Mouse (Mus musculus) heart, postnatal 0 days (tissue): ENCODE results near the gene BC035044. TPM values are rescaled to one million over a fixed set of nuclear protein-coding genes. Genes with fewer than 3 reads are reported as not detected.

ENCODE experiments used
- ATAC-seq: fragments of 200-750 bp; cut with Nextera tagmentation; 2 replicates; pipeline ENCODE4 v1.8.0; 2017; ENCODE audit warnings: low read depth, moderate number of reproducible peaks, moderate library complexity; ENCODE audit not compliant: insufficient read depth
- DNase-seq: peaks from one replicate; pipeline ENCODE4 v3.0.0-alpha.2; 2016; ENCODE audit warnings: low spot score
- H3K27ac ChIP-seq: fragments of 300-500 bp; sonication (generic); 2 replicates; pipeline ENCODE4 v1.5.1; 2014; ENCODE audit warnings: low read depth, mild to moderate bottlenecking
- H3K27me3 ChIP-seq: fragments of 300-500 bp; sonication (generic); 2 replicates; pipeline ENCODE4 v1.6.1; 2014; ENCODE audit warnings: low read length, mixed read lengths; ENCODE audit not compliant: control insufficient read depth, insufficient read depth
- H3K36me3 ChIP-seq: fragments of 300-500 bp; sonication (generic); replicated peaks from 2 replicates; pipeline ENCODE4 v1.6.1; 2014; ENCODE audit warnings: low read length, mixed read lengths; ENCODE audit not compliant: control insufficient read depth, insufficient read depth
- H3K4me1 ChIP-seq: fragments of 300-500 bp; sonication (generic); 2 replicates; pipeline ENCODE4 v1.6.1; 2014; ENCODE audit warnings: antibody characterized with exemption; ENCODE audit not compliant: control insufficient read depth, insufficient read depth
- H3K4me2 ChIP-seq: fragments of 300-500 bp; sonication (generic); 2 replicates; pipeline ENCODE4 v1.6.1; 2014; ENCODE audit warnings: low read depth, mild to moderate bottlenecking, low read length, moderate library complexity
- H3K4me3 ChIP-seq: fragments of 300-500 bp; sonication (generic); 2 replicates; pipeline ENCODE4 v1.5.1; 2014; ENCODE audit warnings: low read depth, low read length
- H3K9ac ChIP-seq: fragments of 300-500 bp; sonication (generic); replicated peaks from 2 replicates; pipeline ENCODE4 v1.6.1; 2014; ENCODE audit warnings: low read depth, low read length, mixed read lengths
- H3K9me3 ChIP-seq: fragments of 300-500 bp; sonication (generic); replicated peaks from 2 replicates; pipeline ENCODE4 v1.6.1; 2016; ENCODE audit warnings: low read length; ENCODE audit not compliant: control insufficient read depth
- CTCF ChIP-seq: IDR thresholded peaks from 2 replicates; pipeline ENCODE4 v1.5.1; 2016; ENCODE audit warnings: antibody characterized with exemption, control low read depth, low read depth
- EP300 ChIP-seq: IDR thresholded peaks from 2 replicates; pipeline ENCODE4 v1.6.1; 2016; ENCODE audit warnings: antibody characterized with exemption, low read depth
- WGBS: fragments of 180-500 bp; shearing (Covaris S2); extraction: QIAGEN DNeasy Blood & Tissue Kit; methylation state at CpG from one replicate; pipeline ENCODE4 v1.1.7; 2014; 5-methylcytosine and 5-hydroxymethylcytosine counted together
- polyA plus RNA-seq: library from polyadenylated mRNA; unstranded; fragments of >200 nt; fragmentation: Nextera tagmentation; extraction: Ambion mirVana; gene quantifications from 2 replicates; pipeline ENCODE4 v1.2.1, GENCODE M21; 2015
- total RNA-seq: library from RNA; depleted of rRNA; stranded (reverse); fragments of >200 nt; gene quantifications from 2 replicates; pipeline ENCODE4 v1.2.3, GENCODE M21; 2014; ENCODE audit warnings: low replicate concordance

Gene BC035044
- total and polyA plus RNA-seq, 2 experiments from 2014 or later: not detected

DNA sequence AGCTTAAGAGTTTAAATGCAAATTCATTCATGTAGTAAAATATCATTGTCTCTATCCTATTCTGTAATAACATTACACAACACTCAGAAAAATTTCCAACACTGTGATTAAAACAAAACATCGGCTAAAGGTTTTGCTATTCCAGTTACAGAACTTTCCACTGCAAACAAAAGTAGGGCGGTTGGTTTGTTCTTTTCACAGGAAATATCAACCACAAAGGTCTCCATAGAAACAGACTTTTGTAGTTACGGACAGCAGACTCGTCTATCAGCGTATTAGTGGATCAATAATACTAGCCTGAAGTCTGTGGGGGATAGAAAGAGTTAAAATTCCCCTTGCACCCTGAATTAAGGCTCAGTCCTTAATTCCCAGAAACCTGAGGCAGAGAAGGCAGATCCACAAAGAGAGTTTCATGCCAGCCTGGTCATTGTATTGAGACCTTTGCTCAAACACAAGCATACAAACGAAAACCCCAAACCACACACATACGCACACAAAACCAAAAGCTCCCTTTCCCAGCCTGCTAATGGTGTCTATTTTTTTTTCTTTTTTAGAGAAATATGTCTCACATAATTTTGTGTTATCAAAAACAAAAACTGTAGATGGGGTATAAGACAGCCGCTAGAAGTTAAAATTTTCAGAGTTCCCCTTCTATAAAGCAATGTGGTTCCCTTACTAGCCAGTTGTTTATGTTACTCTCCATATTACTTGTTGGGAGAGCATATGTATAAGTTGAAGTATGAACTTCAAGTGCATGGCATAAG, 54.6 kb downstream of the BC035044 start:
- Histone ChIP-seq H3K4me1 (no peaks in the 10 kb centered on the region), H3K27ac (no peak overlapping the region), H3K9me3 (no peaks in the 10 kb centered on the region), H3K27me3 (no peaks in the 10 kb centered on the region), H3K9ac (no peak overlapping the region), H3K36me3 (no peaks in the 10 kb centered on the region), H3K4me3 (no peak overlapping the region), H3K4me2 (no peak overlapping the region)
- DNase-seq: no peak
- no peak for ATAC-seq
- 77% methylated on average over 8 of the region's 8 CpGs for WGBS
- TF ChIP-seq EP300 (no peak), CTCF (no peak)

DNA sequence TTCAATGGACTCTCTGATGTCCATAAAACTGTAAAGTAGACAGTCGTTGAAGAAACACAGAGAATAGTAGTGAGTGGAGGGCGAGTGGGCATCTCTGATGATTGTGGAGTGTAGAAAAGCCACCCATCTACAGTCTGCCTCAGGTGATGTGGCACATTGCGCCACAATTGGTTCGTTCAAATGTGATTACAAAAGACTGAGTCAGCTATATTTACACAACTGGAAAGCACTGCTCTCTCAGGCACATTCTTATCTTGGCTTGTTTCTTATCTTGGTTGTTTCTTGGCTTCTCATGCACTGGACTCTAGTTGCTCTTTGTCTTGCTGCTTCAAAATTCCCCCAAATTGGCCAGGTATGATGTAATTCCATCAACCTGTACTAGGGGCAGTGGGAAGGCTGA, 55.4 kb downstream of the BC035044 start:
- Histone ChIP-seq H3K36me3 (no peaks in the 10 kb centered on the region), H3K4me2 (no peak overlapping the region), H3K27me3 (no peaks in the 10 kb centered on the region), H3K9ac (no peak overlapping the region), H3K9me3 (no peaks in the 10 kb centered on the region), H3K4me3 (no peak overlapping the region), H3K27ac (no peak overlapping the region), H3K4me1 (no peaks in the 10 kb centered on the region)
- DNase-seq (no peak), ATAC-seq (no peak)
- 64% methylated on average over 4 of the region's 4 CpGs for WGBS
- no peak for TF ChIP-seq EP300
- TF ChIP-seq CTCF: no peak

DNA sequence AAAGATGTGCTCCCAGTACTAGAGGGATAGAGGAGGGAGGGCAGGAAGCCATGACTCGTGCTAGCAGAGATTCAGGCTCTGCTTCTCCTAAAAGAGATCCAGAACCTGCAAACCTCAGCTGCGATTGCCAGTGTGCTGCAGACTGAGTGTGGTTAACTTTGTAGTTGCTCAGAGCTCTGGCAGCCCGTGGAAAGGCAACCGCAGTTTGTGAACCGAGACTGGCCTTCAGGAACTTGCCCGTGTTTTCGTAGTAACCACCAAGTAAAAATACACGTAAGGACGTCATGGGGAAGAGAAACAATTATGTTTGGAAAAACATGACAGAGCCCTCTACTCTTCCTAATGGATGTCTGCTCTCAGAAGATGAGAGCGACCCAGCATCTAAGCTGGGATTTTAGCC, 57.9 kb downstream of the BC035044 start:
- Histone ChIP-seq H3K9ac (no peak overlapping the region), H3K4me1 (no peaks in the 10 kb centered on the region), H3K27ac (no peak overlapping the region), H3K4me3 (no peak overlapping the region), H3K9me3 (no peaks in the 10 kb centered on the region), H3K4me2 (no peak overlapping the region), H3K36me3 (no peaks in the 10 kb centered on the region), H3K27me3 (no peaks in the 10 kb centered on the region)
- ATAC-seq (no peak), DNase-seq (no peak)
- WGBS: 68% methylated on average over 10 of the region's 10 CpGs
- TF ChIP-seq EP300 (no peak), CTCF (no peak)

DNA sequence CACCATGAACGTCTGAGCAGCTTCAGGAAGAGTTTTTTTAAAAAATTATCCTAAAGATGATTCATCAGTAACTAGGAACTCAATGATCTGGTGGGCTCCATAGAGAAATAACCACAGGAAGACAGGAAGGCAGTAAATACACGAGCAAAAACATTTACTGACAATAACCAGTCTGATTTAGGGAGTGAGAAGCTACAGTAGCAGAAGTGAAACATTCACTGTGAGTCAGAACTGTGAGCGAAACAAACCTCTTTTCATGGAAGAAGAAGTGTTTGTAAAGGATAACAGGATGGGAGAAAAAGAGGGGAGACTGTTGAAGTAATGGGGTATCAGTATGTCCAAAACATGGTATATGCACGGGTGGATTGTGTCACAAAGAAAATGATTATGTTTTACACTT, 61.1 kb downstream of the BC035044 start:
- TF ChIP-seq CTCF (no peak), EP300 (no peak)
- DNase-seq (no peak), ATAC-seq (no peak)
- H3K4me3 ChIP-seq: no peak overlapping the region
- H3K27ac ChIP-seq: no peak overlapping the region
- H3K9ac ChIP-seq: no peak overlapping the region
- no peaks in the 10 kb centered on the region for H3K36me3 ChIP-seq
- H3K4me1 ChIP-seq: no peaks in the 10 kb centered on the region
- no peak overlapping the region for H3K4me2 ChIP-seq
- H3K27me3 ChIP-seq: no peaks in the 10 kb centered on the region
- no peaks in the 10 kb centered on the region for H3K9me3 ChIP-seq
- WGBS: 55% methylated on average over 4 of the region's 4 CpGs

DNA sequence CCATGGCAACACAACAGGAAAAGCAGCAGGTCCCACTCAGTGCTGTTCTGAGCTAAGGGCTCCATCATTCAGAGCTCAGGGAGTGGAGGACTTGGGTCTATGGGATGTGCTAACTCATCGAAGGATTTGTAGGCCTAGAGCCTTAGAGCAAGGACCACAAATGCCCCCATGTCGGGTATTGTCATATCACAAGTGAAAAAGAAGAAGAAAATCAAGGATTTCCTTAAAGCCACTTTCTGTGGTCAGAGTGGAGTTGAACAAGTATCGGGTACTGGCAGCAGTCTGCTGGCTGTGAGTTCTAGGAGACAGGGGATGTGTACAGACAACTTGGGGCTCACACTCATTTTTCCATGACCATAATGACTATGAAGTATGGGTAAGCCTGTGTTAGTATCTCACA, 64.1 kb downstream of the BC035044 start:
- H3K36me3 ChIP-seq: no peaks in the 10 kb centered on the region
- no peaks in the 10 kb centered on the region for H3K27me3 ChIP-seq
- H3K27ac ChIP-seq: no peak overlapping the region
- no peak overlapping the region for H3K4me3 ChIP-seq
- H3K9ac ChIP-seq: no peak overlapping the region
- H3K4me2 ChIP-seq: no peak overlapping the region
- no peaks in the 10 kb centered on the region for H3K4me1 ChIP-seq
- no peaks in the 10 kb centered on the region for H3K9me3 ChIP-seq
- ATAC-seq (no peak), DNase-seq (no peak)
- TF ChIP-seq CTCF (no peak), EP300 (no peak)
- WGBS: 74% methylated on average over 3 of the region's 3 CpGs

DNA sequence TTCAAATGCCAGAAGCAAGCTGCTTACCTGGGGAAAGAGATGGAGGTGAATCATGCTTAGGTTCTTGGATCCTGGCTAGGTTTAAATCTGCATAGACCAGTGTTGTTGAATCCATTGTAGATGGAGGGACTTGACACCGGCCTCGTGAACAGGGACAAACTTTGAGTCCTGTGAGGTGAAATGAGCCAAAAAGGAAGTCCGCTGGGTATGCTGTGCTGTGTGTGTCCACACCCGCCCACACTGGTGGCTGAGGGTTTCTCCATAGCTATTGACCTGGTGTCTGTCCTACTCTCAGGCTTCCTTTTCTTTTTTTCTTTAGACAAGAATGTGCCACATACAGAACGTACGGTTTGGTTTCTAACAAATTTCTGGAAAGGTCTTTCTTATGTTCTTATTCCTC, 64.8 kb downstream of the BC035044 start, which contains the start of the genes Gm44511 and Klrb1b:
Gene Gm44511, minus strand, starts transcription at position 184 of the 400 bp plus-strand sequence.
Gene Klrb1b, minus strand, starts transcription at position 200 of the 400 bp plus-strand sequence.
- H3K27me3 ChIP-seq: no peaks in the 10 kb centered on the region
- no peak within 1 kb of the TSS for H3K9ac ChIP-seq
- ATAC-seq (no peak), DNase-seq (no peak)
- no peaks in the 10 kb centered on the region for H3K9me3 ChIP-seq
- H3K36me3 ChIP-seq: no peaks in the 10 kb centered on the region
- no peak within 1 kb of the TSS for H3K27ac ChIP-seq
- H3K4me2 ChIP-seq: no peak within 1 kb of the TSS
- WGBS: 76% methylated on average over 6 of the region's 6 CpGs
- TF ChIP-seq CTCF (no peak), EP300 (no peak)
- no peaks in the 10 kb centered on the region for H3K4me1 ChIP-seq
- H3K4me3 ChIP-seq: no peak within 1 kb of the TSS
